Mouse (Mus musculus) lung, embryonic 14.5 days (tissue): ENCODE measurements around the gene Bcas3. TPM values are rescaled to one million over a fixed set of nuclear protein-coding genes. Genes with fewer than 3 reads are reported as not detected.

Source experiments
- ATAC-seq: fragments of 200-750 bp; cut with Nextera tagmentation; 2 replicates; pipeline ENCODE4 v1.8.0; 2017; ENCODE audit warnings: mild to moderate bottlenecking, moderate TSS enrichment, moderate library complexity; ENCODE audit not compliant: insufficient read depth
- DNase-seq: peaks from one replicate; pipeline ENCODE4 v3.0.0-alpha.2; 2015
- H3K27ac ChIP-seq: fragments of 300-500 bp; sonication (generic); 2 replicates; pipeline ENCODE4 v1.5.1; 2014; ENCODE audit warnings: low read depth, mild to moderate bottlenecking, moderate library complexity
- H3K27me3 ChIP-seq: fragments of 300-500 bp; sonication (generic); 2 replicates; pipeline ENCODE4 v1.6.1; 2014; ENCODE audit warnings: low read length, control low read depth; ENCODE audit not compliant: insufficient read depth
- H3K36me3 ChIP-seq: fragments of 300-500 bp; sonication (generic); 2 replicates; pipeline ENCODE4 v1.6.1; 2014; ENCODE audit warnings: control low read depth; ENCODE audit not compliant: insufficient read depth
- H3K4me1 ChIP-seq: fragments of 300-500 bp; sonication (generic); 2 replicates; pipeline ENCODE4 v1.6.1; 2014; ENCODE audit warnings: antibody characterized with exemption, control low read depth; ENCODE audit not compliant: insufficient read depth
- H3K4me2 ChIP-seq: fragments of 300-500 bp; sonication (generic); 2 replicates; pipeline ENCODE4 v1.6.1; 2014; ENCODE audit warnings: mild to moderate bottlenecking
- H3K4me3 ChIP-seq: fragments of 300-500 bp; sonication (generic); 2 replicates; pipeline ENCODE4 v1.5.1; 2014; ENCODE audit warnings: low read depth, low read length
- H3K9ac ChIP-seq: fragments of 300-500 bp; sonication (generic); 2 replicates; pipeline ENCODE4 v1.6.1; 2014
- H3K9me3 ChIP-seq: fragments of 300-500 bp; sonication (generic); 2 replicates; pipeline ENCODE4 v1.6.1; 2016; ENCODE audit warnings: low read depth, low read length, control low read depth
- CTCF ChIP-seq: IDR thresholded peaks from 2 replicates; pipeline ENCODE4 v1.5.1; 2016; ENCODE audit warnings: antibody characterized with exemption, low read depth
- WGBS: fragments of 180-500 bp; shearing (Covaris S2); extraction: QIAGEN DNeasy Blood & Tissue Kit; methylation state at CpG from one replicate; pipeline ENCODE4 v1.1.7; 2014; 5-methylcytosine and 5-hydroxymethylcytosine counted together
- polyA plus RNA-seq: library from polyadenylated mRNA; unstranded; fragments of >200 nt; fragmentation: Nextera tagmentation; extraction: Ambion mirVana; gene quantifications from 2 replicates; pipeline ENCODE4 v1.2.1, GENCODE M21; 2014

Bcas3 gene
- polyA plus RNA-seq, 1 experiment from 2014 or later, result 35.0 TPM

- no peak for DNase-seq
These were observed 260.6 kb downstream of the Bcas3 start for GRCm38 (mm10) chr11:85613586-85613985.

DNA sequence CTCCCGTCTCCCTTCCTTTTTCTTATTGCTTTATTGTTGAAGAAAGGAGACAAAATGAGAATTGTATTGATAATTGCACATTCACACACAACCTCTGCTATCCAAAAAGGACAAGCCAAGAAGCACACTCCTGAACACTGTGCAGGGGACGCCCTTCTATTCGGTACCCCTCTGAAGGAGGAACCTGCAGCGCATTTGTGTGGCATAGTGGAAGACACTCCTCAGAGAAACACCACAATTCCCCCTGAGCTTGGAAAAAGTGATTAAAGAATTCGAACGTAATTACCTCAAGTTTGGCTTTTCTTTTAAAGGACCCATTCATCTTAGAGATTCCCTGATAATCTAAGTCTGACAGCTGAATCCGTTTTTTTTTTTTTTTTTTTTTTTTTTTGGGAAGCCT lies 261.5 kb downstream of the Bcas3 start:
- Histone ChIP-seq H3K4me2 (no peak overlapping the region), H3K27ac (no peak overlapping the region), H3K36me3 (no peaks in the 10 kb centered on the region), H3K4me3 (no peak overlapping the region), H3K9ac (no peak overlapping the region), H3K4me1 (peaks cover 43% of the 10 kb centered on the region), H3K9me3 (no peaks in the 10 kb centered on the region), H3K27me3 (no peaks in the 10 kb centered on the region)
- no peak for DNase-seq
- ATAC-seq, result no peak
- no peak for TF ChIP-seq CTCF
- WGBS, result 67% methylated on average over 7 of the region's 7 CpGs

More at GRCm38 (mm10) chr11:85613586-85613985, 260.6 kb downstream of the Bcas3 start:
- ATAC-seq, result no peak
- Histone ChIP-seq H3K4me3 (no peak overlapping the region), H3K4me1 (peaks cover 42% of the 10 kb centered on the region), H3K9ac (no peak overlapping the region), H3K4me2 (no peak overlapping the region), H3K36me3 (no peaks in the 10 kb centered on the region), H3K27me3 (no peaks in the 10 kb centered on the region), H3K27ac (peak overlapping the region; percentile 22; the same call in 1 of the 2 replicates), H3K9me3 (no peaks in the 10 kb centered on the region)
- WGBS, result 44% methylated on average over 3 of the region's 3 CpGs
- no peak for TF ChIP-seq CTCF

GRCm38 (mm10) chr11:85615421-85615820 lies 262.5 kb downstream of the Bcas3 start:
- TF ChIP-seq CTCF, result no peak
- H3K4me3 ChIP-seq, result no peak overlapping the region
- DNase-seq (peak; percentile 59), ATAC-seq (no peak; the same call in 1 of the 2 replicates)
- H3K4me1 ChIP-seq, result peaks cover 39% of the 10 kb centered on the region
- no peaks in the 10 kb centered on the region for H3K36me3 ChIP-seq
- H3K27me3 ChIP-seq, result no peaks in the 10 kb centered on the region
- no peak overlapping the region for H3K9ac ChIP-seq
- H3K27ac ChIP-seq, result peak overlapping the region; percentile 58
- no peak overlapping the region for H3K4me2 ChIP-seq
- 17% methylated on average over 7 of the region's 7 CpGs for WGBS
- no peaks in the 10 kb centered on the region for H3K9me3 ChIP-seq

DNA sequence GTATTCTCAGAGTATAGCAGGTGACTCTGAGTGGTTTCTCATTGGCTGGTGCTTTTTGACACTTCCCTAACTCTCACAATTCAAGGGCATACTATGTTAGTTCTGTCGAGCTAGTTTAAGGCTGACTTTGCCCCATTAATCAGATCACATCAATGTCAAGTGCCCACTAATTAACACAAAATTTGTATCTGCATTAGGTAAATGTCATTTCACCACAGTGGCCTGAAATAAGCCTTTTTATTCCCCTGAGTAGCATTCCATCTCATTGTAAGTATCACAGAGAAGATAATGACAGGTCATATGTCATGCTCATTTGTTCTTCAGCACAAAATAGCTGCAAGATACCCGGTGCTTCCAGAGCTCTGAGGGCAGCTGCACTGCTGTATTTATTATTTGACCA lies 268.5 kb downstream of the Bcas3 start:
- H3K36me3 ChIP-seq, result no peaks in the 10 kb centered on the region
- WGBS, result 23% methylated on average over 2 of the region's 2 CpGs
- ATAC-seq, result no peak
- H3K9ac ChIP-seq, result no peak overlapping the region
- H3K9me3 ChIP-seq, result no peaks in the 10 kb centered on the region
- peaks cover 3% of the 10 kb centered on the region; the same call in 1 of the 2 replicates for H3K4me1 ChIP-seq
- H3K4me3 ChIP-seq, result no peak overlapping the region
- no peaks in the 10 kb centered on the region for H3K27me3 ChIP-seq
- no peak for DNase-seq
- TF ChIP-seq CTCF, result no peak
- H3K4me2 ChIP-seq, result no peak overlapping the region
- H3K27ac ChIP-seq, result no peak overlapping the region

- Histone ChIP-seq H3K4me3 (no peak overlapping the region), H3K9ac (no peak overlapping the region), H3K27ac (no peak overlapping the region), H3K4me1 (0 out of 2 replicates have a peak, but pooled peaks cover 6% of the 10 kb centered on the region), H3K27me3 (no peaks in the 10 kb centered on the region), H3K9me3 (no peaks in the 10 kb centered on the region), H3K4me2 (no peak overlapping the region), H3K36me3 (no peaks in the 10 kb centered on the region)
- WGBS, result 74% methylated on average over 8 of the region's 8 CpGs
- ATAC-seq (no peak), DNase-seq (peak; percentile 59)
- TF ChIP-seq CTCF, result no peak
These were observed 269.0 kb downstream of the Bcas3 start for GRCm38 (mm10) chr11:85621994-85622393.

GRCm38 (mm10) chr11:85625206-85625605 lies 272.2 kb downstream of the Bcas3 start:
- Histone ChIP-seq H3K4me2 (no peak overlapping the region), H3K36me3 (no peaks in the 10 kb centered on the region), H3K9me3 (no peaks in the 10 kb centered on the region), H3K4me1 (peaks cover 15% of the 10 kb centered on the region), H3K27ac (no peak overlapping the region), H3K27me3 (no peaks in the 10 kb centered on the region), H3K9ac (no peak overlapping the region), H3K4me3 (no peak overlapping the region)
- no peak for ATAC-seq
- TF ChIP-seq CTCF, result 0 out of 2 replicates have a peak, but pooled peaks have one; percentile 17
- WGBS, result 47% methylated on average over 5 of the region's 5 CpGs
- no peak for DNase-seq

- H3K4me1 ChIP-seq, result peaks cover 19% of the 10 kb centered on the region
- no peak overlapping the region for H3K4me2 ChIP-seq
- DNase-seq (peak; percentile 77), ATAC-seq (no peak)
- peak; percentile 56 for TF ChIP-seq CTCF
- 45% methylated on average over 2 of the region's 2 CpGs for WGBS
- no peaks in the 10 kb centered on the region for H3K36me3 ChIP-seq
- H3K27ac ChIP-seq, result no peak overlapping the region
- H3K9me3 ChIP-seq, result no peaks in the 10 kb centered on the region
- H3K27me3 ChIP-seq, result no peaks in the 10 kb centered on the region
- H3K4me3 ChIP-seq, result no peak overlapping the region
- no peak overlapping the region for H3K9ac ChIP-seq
These were observed 273.9 kb downstream of the Bcas3 start for GRCm38 (mm10) chr11:85626846-85627245.

- H3K4me3 ChIP-seq, result no peak overlapping the region
- no peak overlapping the region for H3K9ac ChIP-seq
- ATAC-seq (no peak), DNase-seq (peak; percentile 68)
- WGBS, result 36% methylated on average over 3 of the region's 3 CpGs
- H3K27me3 ChIP-seq, result no peaks in the 10 kb centered on the region
- peaks cover 25% of the 10 kb centered on the region for H3K4me1 ChIP-seq
- no peak for TF ChIP-seq CTCF
- no peaks in the 10 kb centered on the region for H3K9me3 ChIP-seq
- no peak overlapping the region for H3K27ac ChIP-seq
- no peak overlapping the region for H3K4me2 ChIP-seq
- no peaks in the 10 kb centered on the region for H3K36me3 ChIP-seq
These were observed 274.4 kb downstream of the Bcas3 start for GRCm38 (mm10) chr11:85627405-85627804.
